Mouse (Mus musculus) ES-Bruce4 (cell line): ENCODE data around the gene Glo1. TPM values are rescaled to one million over a fixed set of nuclear protein-coding genes. Genes with fewer than 3 reads are reported as not detected.
"Not testable (repeated sequence)": the region's sequence is repeated elsewhere in the genome, so short reads cannot be mapped to it uniquely, and the experiment has no call there.

Experiments
- H3K27ac ChIP-seq: 2 replicates; pipeline ENCODE4 v1.5.1; 2012; ENCODE audit warnings: low read length, inconsistent platforms; ENCODE audit not compliant: insufficient read depth
- H3K27me3 ChIP-seq: 2 replicates; pipeline ENCODE4 v1.6.1; 2012; ENCODE audit warnings: mild to moderate bottlenecking, low read length, inconsistent platforms; ENCODE audit not compliant: control insufficient read depth, poor library complexity, insufficient read depth, severe bottlenecking
- H3K36me3 ChIP-seq: 2 replicates; pipeline ENCODE4 v1.6.1; 2012; ENCODE audit warnings: inconsistent platforms, mild to moderate bottlenecking, low read length, moderate library complexity; ENCODE audit not compliant: control insufficient read depth, poor library complexity, insufficient read depth, severe bottlenecking
- H3K4me1 ChIP-seq: one replicate; pipeline ENCODE4 v1.8.1; 2011; ENCODE audit warnings: low read length; ENCODE audit not compliant: control insufficient read depth, insufficient read depth
- H3K4me3 ChIP-seq: 2 replicates; pipeline ENCODE4 v1.5.1; 2011; ENCODE audit warnings: low read depth, mild to moderate bottlenecking, low read length
- H3K9ac ChIP-seq: 2 replicates; pipeline ENCODE4 v1.6.1; 2012; ENCODE audit warnings: low read depth, mild to moderate bottlenecking, inconsistent platforms; ENCODE audit not compliant: poor library complexity, severe bottlenecking
- H3K9me3 ChIP-seq: replicated peaks from 2 replicates; pipeline ENCODE4 v1.6.1; 2012; ENCODE audit warnings: mild to moderate bottlenecking, low read length, inconsistent platforms; ENCODE audit not compliant: control insufficient read depth, poor library complexity, insufficient read depth, severe bottlenecking
- CTCF ChIP-seq: IDR thresholded peaks from one replicate; pipeline ENCODE4 v1.8.1; 2011; ENCODE audit warnings: low read depth, low read length
- EP300 ChIP-seq: IDR thresholded peaks from 2 replicates; pipeline ENCODE4 v1.6.1; 2011; ENCODE audit warnings: low read depth, low read length; ENCODE audit not compliant: insufficient read depth
- POLR2A ChIP-seq: IDR thresholded peaks from one replicate; pipeline ENCODE4 v1.8.1; 2011; ENCODE audit warnings: low read length; ENCODE audit not compliant: insufficient read depth
- polyA plus RNA-seq: library from polyadenylated mRNA; stranded (reverse); fragments of >200 nt; gene quantifications from 2 replicates; pipeline ENCODE4 v1.2.4, GENCODE M21; 2011; ENCODE audit warnings: low read depth; ENCODE audit not compliant: missing spikeins, insufficient read depth, insufficient read length

Gene Glo1
- polyA plus RNA-seq, 1 experiment: 190 TPM

DNA sequence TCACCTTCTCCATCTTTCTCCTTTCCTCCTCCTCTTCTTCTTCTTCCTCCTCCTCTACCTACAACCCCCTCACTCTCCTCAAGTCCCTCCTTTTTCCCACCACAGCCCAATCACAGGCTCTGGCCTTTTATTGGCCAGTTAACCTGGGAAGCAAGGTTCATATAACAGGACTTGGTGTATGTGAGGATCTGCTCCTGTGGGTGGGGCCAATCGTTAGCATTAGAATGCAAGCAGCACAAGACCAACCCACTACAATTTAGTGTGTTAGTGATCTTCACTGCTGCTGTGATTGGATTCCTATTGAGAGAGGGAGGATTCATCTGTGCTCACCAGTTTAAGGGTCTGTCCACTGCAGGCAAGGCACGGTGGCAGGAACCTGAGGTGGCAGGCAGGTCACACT is 12.3 kb upstream of the Glo1 start:
- no peaks in the 10 kb centered on the region for H3K27me3 ChIP-seq
- H3K9ac ChIP-seq: no peak overlapping the region
- no peaks in the 10 kb centered on the region for H3K36me3 ChIP-seq
- no peak overlapping the region for H3K27ac ChIP-seq
- H3K4me3 ChIP-seq: no peak overlapping the region
- TF ChIP-seq CTCF (no peak), EP300 (no peak), POLR2A (no peak)
- peaks cover 2% of the 10 kb centered on the region for H3K4me1 ChIP-seq
- H3K9me3 ChIP-seq: no peaks in the 10 kb centered on the region

DNA sequence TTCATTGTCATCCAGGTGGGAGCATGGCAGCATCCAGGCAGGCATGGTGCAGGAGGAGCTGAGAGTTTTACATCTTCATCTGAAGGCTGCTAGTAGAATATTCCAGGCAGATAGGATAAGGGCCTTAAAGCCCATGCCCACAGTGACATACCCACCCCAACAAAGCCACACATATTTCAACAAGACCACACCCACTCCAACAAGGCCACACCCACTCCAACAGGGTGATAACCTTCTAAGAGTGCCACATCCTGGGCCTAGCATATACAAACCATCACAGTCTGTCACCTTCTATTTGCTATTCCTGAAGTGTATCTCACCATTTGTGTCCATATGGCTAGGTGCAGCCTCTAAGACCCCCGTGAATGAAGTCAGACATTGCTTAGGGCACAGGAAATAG is 11.0 kb upstream of the Glo1 start:
- H3K9me3 ChIP-seq: no peaks in the 10 kb centered on the region

DNA sequence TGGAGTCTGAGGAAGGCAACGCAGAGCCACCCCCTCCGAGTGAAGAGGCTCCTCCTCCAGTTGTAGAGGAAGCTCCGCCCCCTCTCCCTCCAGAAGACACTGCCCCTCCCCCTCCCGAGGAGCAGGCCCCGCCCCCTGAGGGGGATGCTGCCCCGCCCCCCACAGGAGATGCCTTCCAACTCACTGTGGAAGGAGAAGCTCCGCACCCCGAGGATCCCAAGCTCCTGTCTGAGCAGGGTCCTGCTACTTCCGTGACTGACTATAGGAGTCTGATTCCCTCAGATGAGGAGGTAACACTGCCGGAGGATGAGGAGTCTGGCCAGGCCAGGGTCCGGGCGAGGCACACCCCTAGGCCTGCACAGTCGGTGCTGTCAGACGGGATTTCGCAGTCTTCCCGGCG is 8.7 kb upstream of the Glo1 start:
- TF ChIP-seq POLR2A (no peak), EP300 (no peak), CTCF (no peak)
- no peaks in the 10 kb centered on the region for H3K9me3 ChIP-seq
- no peak overlapping the region for H3K27ac ChIP-seq
- no peaks in the 10 kb centered on the region for H3K36me3 ChIP-seq
- H3K27me3 ChIP-seq: no peaks in the 10 kb centered on the region
- peaks cover 2% of the 10 kb centered on the region for H3K4me1 ChIP-seq
- peak overlapping the region; percentile 79 for H3K4me3 ChIP-seq
- H3K9ac ChIP-seq: no peak overlapping the region

More for the DNA sequence above, 11.0 kb upstream of the Glo1 start:
- no peaks in the 10 kb centered on the region for H3K36me3 ChIP-seq
- H3K9ac ChIP-seq: no peak overlapping the region
- peaks cover 2% of the 10 kb centered on the region for H3K4me1 ChIP-seq
- H3K27me3 ChIP-seq: no peaks in the 10 kb centered on the region
- H3K4me3 ChIP-seq: no peak overlapping the region
- no peak overlapping the region for H3K27ac ChIP-seq
- TF ChIP-seq EP300 (no peak), CTCF (no peak), POLR2A (no peak)

DNA sequence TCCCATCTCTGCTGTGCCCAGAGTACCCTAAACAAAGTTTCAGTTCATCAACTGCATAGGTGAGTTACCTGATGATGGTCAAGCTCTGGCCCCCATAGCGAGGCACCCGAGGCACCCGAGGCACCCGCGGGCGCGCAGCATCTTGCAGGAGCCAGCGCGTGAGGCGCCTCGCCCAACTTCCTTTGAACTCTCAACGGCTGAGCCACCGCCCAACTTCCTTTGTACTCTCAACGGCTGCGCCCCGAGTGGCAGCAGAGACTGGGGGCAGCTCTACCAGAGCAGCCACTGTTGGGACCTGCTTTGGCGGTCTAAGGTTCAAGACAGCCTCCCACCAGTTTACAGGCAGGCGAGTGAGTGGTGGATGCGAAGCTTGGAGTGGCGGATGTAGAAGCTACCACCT is 2.5 kb downstream of the Glo1 start, which contains the start of gene Dnah8:
Gene Dnah8, plus strand, starts transcription at position 223 of the 400 bp plus-strand sequence.
- H3K27me3 ChIP-seq, H3K27ac ChIP-seq, H3K9ac ChIP-seq, H3K9me3 ChIP-seq, H3K4me3 ChIP-seq, H3K36me3 ChIP-seq, H3K4me1 ChIP-seq: not testable (repeated sequence)

DNA sequence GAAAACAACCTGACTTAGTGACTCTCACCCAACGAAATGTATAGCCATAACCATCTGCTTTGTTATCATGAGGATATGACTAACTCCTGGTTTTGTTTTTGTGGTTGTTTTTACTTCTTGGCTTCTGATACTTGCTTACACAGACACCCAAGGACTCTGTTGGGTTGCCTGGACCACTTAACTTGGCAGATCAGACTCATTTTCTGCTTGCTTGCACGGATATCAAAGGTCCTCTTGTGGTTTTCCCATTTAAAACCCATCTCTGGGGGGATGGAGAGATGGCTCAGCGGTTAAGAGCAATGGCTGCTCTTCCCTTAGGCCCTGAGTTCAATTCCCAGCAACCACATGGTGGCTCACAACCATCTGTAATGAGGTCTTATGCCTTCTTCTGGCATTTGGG is 3.5 kb downstream of the Glo1 start:
- H3K9me3 ChIP-seq: no peaks in the 10 kb centered on the region
- H3K27ac ChIP-seq: no peak overlapping the region

DNA sequence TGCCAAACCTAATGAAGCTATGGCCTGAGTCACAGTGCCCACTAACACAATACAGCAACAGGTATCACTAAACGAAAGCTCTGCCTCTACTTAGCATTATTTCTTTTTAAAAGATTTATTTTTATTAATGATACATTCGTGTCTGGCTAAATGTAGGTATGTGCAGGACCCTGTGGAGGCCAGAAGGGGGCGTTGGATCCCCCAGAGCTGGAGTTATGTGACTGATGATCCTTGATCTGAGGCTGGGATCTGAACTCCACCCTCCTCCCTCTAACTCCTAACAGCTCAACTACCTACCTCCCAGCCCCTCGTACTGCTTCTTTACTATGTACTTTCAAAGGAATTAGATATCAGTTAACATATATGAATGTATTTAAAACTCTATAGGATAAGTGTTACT is 5.2 kb downstream of the Glo1 start:
- TF ChIP-seq CTCF: peak; percentile 34
- TF ChIP-seq POLR2A: no peak
- no peak for TF ChIP-seq EP300
- Histone ChIP-seq H3K27ac (no peak overlapping the region), H3K4me3 (no peak overlapping the region), H3K4me1 (no peaks in the 10 kb centered on the region), H3K9ac (no peak overlapping the region), H3K27me3 (no peaks in the 10 kb centered on the region), H3K36me3 (no peaks in the 10 kb centered on the region; the same call in 1 of the 2 replicates), H3K9me3 (no peaks in the 10 kb centered on the region)

More for the DNA sequence above, 3.5 kb downstream of the Glo1 start:
- TF ChIP-seq POLR2A: no peak
- no peak for TF ChIP-seq CTCF
- TF ChIP-seq EP300: no peak
- H3K36me3 ChIP-seq: no peaks in the 10 kb centered on the region; the same call in 1 of the 2 replicates
- H3K4me3 ChIP-seq: no peak overlapping the region
- H3K27me3 ChIP-seq: no peaks in the 10 kb centered on the region
- H3K4me1 ChIP-seq: no peaks in the 10 kb centered on the region
- no peak overlapping the region for H3K9ac ChIP-seq
